8 mouse cellular contexts compared by ENCODE assay signal in the genomic region with DNA sequence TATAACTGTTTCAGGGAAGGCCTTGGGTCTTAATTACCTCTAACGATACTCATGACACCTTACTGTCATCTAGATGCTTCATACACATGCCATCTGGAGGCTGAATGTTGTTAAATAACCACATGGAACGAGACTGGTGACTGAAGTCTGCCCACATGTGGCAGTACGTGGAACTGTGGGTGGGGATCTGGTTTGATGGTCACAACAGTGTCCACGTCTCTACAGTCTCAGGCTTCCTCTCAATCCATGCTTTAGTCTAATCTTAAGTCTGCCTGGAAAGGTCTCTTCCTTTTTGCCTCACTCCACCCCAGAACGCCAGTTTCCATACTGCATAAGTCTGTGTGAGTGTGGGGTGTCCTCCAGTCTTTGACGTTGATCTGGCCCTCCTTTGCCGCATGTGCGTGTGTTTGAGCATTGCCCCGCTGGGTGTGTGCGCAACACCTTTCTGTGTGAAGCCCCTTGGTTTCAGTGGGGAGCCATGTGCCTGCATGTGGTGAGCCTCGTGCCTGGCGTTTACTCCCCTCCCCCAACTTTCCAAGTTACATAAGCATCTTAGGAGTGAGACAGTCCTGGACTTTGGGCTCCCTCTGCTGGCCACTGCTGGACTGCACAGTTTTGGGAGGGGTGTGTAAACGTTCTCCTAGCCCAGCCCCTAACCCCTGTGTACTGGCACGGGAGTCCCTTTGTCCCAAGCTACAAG. TPM values are rescaled to one million over a fixed set of nuclear protein-coding genes. Genes with fewer than 3 reads are reported as not detected.
DNase-seq lines count a peak whose midpoint lies in the region; ATAC-seq and TF ChIP-seq lines count a peak whose summit lies in the region.

No protein-coding gene starts in this region.

- H3K4me3 ChIP-seq in brown adipose tissue, adult 24 weeks (ENCODE audit: insufficient read depth, low read depth, low read length), result peak overlapping the region; percentile 49
- H3K4me3 ChIP-seq in heart, embryonic 13.5 days, result peak overlapping the region; percentile 47
- H3K4me3 ChIP-seq in kidney, postnatal 0 days (replicated peaks; ENCODE audit: low read depth, low read length), result peak overlapping the region; percentile 18; the same call in 1 of the 2 replicates
- H3K4me3 ChIP-seq in liver, adult 2 months (ENCODE audit: insufficient read depth, low read depth, low read length), result peak overlapping the region; percentile 33
- H3K4me3 ChIP-seq in myocyte, result peak overlapping the region; percentile 10

- peak overlapping the region; percentile 27 for H3ac ChIP-seq in myocyte (ENCODE audit: control insufficient read depth, insufficient read length)

- H3K79me2 ChIP-seq in liver, adult 2 months (ENCODE audit: control insufficient read depth, insufficient read depth, low read length), result peaks cover 7% of the 10 kb centered on the region; the same call in 1 of the 2 replicates
- no peaks in the 10 kb centered on the region for H3K79me2 ChIP-seq in myocyte (ENCODE audit: control insufficient read depth, insufficient read depth)

- H3K4me2 ChIP-seq in heart, embryonic 13.5 days, result peak overlapping the region; percentile 80
- H3K4me2 ChIP-seq in kidney, postnatal 0 days (ENCODE audit: low read length), result peak overlapping the region; percentile 63
- peak overlapping the region; percentile 96 for H3K4me2 ChIP-seq in myocyte (ENCODE audit: low read depth)

- peak; percentile 98 for DNase-seq in kidney, postnatal 0 days (ENCODE audit: low spot score)
- peak; percentile 76 for DNase-seq in liver, adult 2 months (ENCODE audit: extremely low read depth, low read depth, low spot score)
- peak; percentile 84 to 94 for DNase-seq in spleen, postnatal 4 days (ENCODE audit: low spot score in 2 of 2)

- no peaks in the 10 kb centered on the region for H3K36me3 ChIP-seq in heart, embryonic 13.5 days
- H3K36me3 ChIP-seq in kidney, postnatal 0 days (ENCODE audit: insufficient read depth, low read length), result no peaks in the 10 kb centered on the region
- no peaks in the 10 kb centered on the region for H3K36me3 ChIP-seq in liver, adult 2 months (ENCODE audit: control insufficient read depth, insufficient read depth, low read length)
- H3K36me3 ChIP-seq in myocyte (ENCODE audit: control insufficient read depth, insufficient read depth), result no peaks in the 10 kb centered on the region

- peak; percentile 96 for TF ChIP-seq CTCF in kidney, postnatal 0 days (IDR thresholded peaks at IDR 0.05; ENCODE audit: low read depth)
- peak; percentile 93 for TF ChIP-seq CTCF in liver, adult 2 months (IDR thresholded peaks at IDR 0.05; ENCODE audit: low read depth, low read length)

- TF ChIP-seq POLR2A in liver, adult 2 months (IDR thresholded peaks at IDR 0.05; ENCODE audit: extremely low read depth, insufficient read depth, low read length), result no peak
- peak; percentile 39 for TF ChIP-seq POLR2A in myocyte (IDR thresholded peaks at IDR 0.05; ENCODE audit: insufficient read length, low read depth)

- peak; percentile 56 for ATAC-seq in CD4-positive, CD25-positive, alpha-beta regulatory T cell, adult 4 months
- ATAC-seq in erythroid progenitor cell, adult 5-6 weeks (replicated peaks; ENCODE audit: low FRiP score, poor library complexity, severe bottlenecking), result peak; percentile 60
- peak; percentile 52; the same call in 1 of the 2 replicates for ATAC-seq in heart, embryonic 13.5 days (ENCODE audit: extremely low read depth, insufficient number of reproducible peaks, low FRiP score, low TSS enrichment)
- peak; percentile 80 for ATAC-seq in kidney, postnatal 0 days (replicated peaks; ENCODE audit: low FRiP score, low read depth)

- 2% methylated on average over 14 of the region's 14 CpGs for WGBS in heart, embryonic 13.5 days
- WGBS in kidney, postnatal 0 days, result under 1% methylated on average over 14 of the region's 14 CpGs
- under 1% methylated on average over 14 of the region's 14 CpGs for WGBS in liver, adult 2 months

- H3K9me3 ChIP-seq in heart, embryonic 13.5 days, result no peaks in the 10 kb centered on the region
- no peaks in the 10 kb centered on the region for H3K9me3 ChIP-seq in kidney, postnatal 0 days (replicated peaks; ENCODE audit: low read length)

- 0 out of 2 replicates have a peak, but pooled peaks cover 6% of the 10 kb centered on the region for H3K27me3 ChIP-seq in heart, embryonic 13.5 days (replicated peaks)
- H3K27me3 ChIP-seq in kidney, postnatal 0 days (ENCODE audit: insufficient read depth, low read length), result no peaks in the 10 kb centered on the region
- H3K27me3 ChIP-seq in liver, adult 2 months (ENCODE audit: control insufficient read depth, insufficient read depth, low read length), result no peaks in the 10 kb centered on the region
- H3K27me3 ChIP-seq in myocyte (ENCODE audit: control insufficient read depth, insufficient read depth, insufficient read length), result no peaks in the 10 kb centered on the region

- H3K27ac ChIP-seq in brown adipose tissue, adult 24 weeks (replicated peaks; ENCODE audit: low read depth, low read length), result peak overlapping the region; percentile 94
- peak overlapping the region; percentile 89 for H3K27ac ChIP-seq in heart, embryonic 13.5 days (replicated peaks)
- peak overlapping the region; percentile 82 for H3K27ac ChIP-seq in kidney, postnatal 0 days
- peak overlapping the region; percentile 89 for H3K27ac ChIP-seq in liver, adult 2 months (replicated peaks; ENCODE audit: insufficient read depth, low read depth, low read length)

- H3K9ac ChIP-seq in heart, embryonic 13.5 days, result peak overlapping the region; percentile 81
- peak overlapping the region; percentile 58; the same call in 1 of the 2 replicates for H3K9ac ChIP-seq in kidney, postnatal 0 days (ENCODE audit: low read depth, low read length)
- H3K9ac ChIP-seq in liver, adult 2 months (ENCODE audit: low read depth, low read length), result peak overlapping the region; percentile 77

- H3K4me1 ChIP-seq in brown adipose tissue, adult 24 weeks (ENCODE audit: control insufficient read depth, insufficient read depth, insufficient read length, low read length), result 0 out of 2 replicates have a peak, but pooled peaks cover 7% of the 10 kb centered on the region
- H3K4me1 ChIP-seq in heart, embryonic 13.5 days, result peaks cover 28% of the 10 kb centered on the region
- H3K4me1 ChIP-seq in kidney, postnatal 0 days (replicated peaks; ENCODE audit: insufficient read depth, low read length), result 0 out of 2 replicates have a peak, but pooled peaks cover 13% of the 10 kb centered on the region
- H3K4me1 ChIP-seq in liver, adult 2 months (ENCODE audit: control insufficient read depth, insufficient read depth, low read length), result peaks cover 19% of the 10 kb centered on the region

RNA-seq across cellular contexts. Expression of a gene that starts 12.0 kb away (rescaled TPM):
- under 1 TPM; 0.33 to 0.42 TPM for polyA plus RNA-seq in CD4-positive, CD25-positive, alpha-beta regulatory T cell, adult 4 months (2017; shearing (Covaris generic))
- polyA plus RNA-seq in brown adipose tissue, adult 24 weeks (2012; ENCODE audit: insufficient read depth, insufficient read length, missing spikeins), result 428 and 499 TPM in 2 replicates
- total RNA-seq in erythroid progenitor cell, adult 5-6 weeks (2015; ENCODE audit: low replicate concordance), result not detected in 2 replicates
- total RNA-seq in erythroid progenitor cell, adult 5-6 weeks (2017; ENCODE audit: low replicate concordance), result not detected in 2 replicates
- 17.0 and 20.8 TPM in 2 replicates for polyA plus RNA-seq in heart, embryonic 13.5 days (2015; fragmentation: Nextera tagmentation; extraction: Ambion mirVana)
- 1.6 and 2.0 TPM in 2 replicates for polyA plus RNA-seq in kidney, postnatal 0 days (2015; fragmentation: Nextera tagmentation; extraction: Ambion mirVana)
- 0.92 and 0.94 TPM in 2 replicates for total RNA-seq in liver, adult 2 months (2014; rRNA removed)
- 0.37 and 0.59 TPM in 2 replicates for polyA plus RNA-seq in liver, adult 2 months (2012; rRNA removed)
- polyA plus RNA-seq in myocyte (2012; fragmentation: generic; extraction: Trizol), result 92.9 TPM

RNA-seq across cellular contexts. Expression of a gene that starts 19.3 kb away (rescaled TPM):
- not detected for polyA plus RNA-seq in CD4-positive, CD25-positive, alpha-beta regulatory T cell, adult 4 months (2017; shearing (Covaris generic))
- not detected in 2 replicates for polyA plus RNA-seq in brown adipose tissue, adult 24 weeks (2012; ENCODE audit: insufficient read depth, insufficient read length, missing spikeins)
- not detected in 2 replicates for total RNA-seq in erythroid progenitor cell, adult 5-6 weeks (2015; ENCODE audit: low replicate concordance)
- total RNA-seq in erythroid progenitor cell, adult 5-6 weeks (2017; ENCODE audit: low replicate concordance), result 2.5 TPM in 1 of 2 replicates, not detected in the other
- not detected in 2 replicates for polyA plus RNA-seq in heart, embryonic 13.5 days (2015; fragmentation: Nextera tagmentation; extraction: Ambion mirVana)
- polyA plus RNA-seq in kidney, postnatal 0 days (2015; fragmentation: Nextera tagmentation; extraction: Ambion mirVana), result 0.03 and 0.06 TPM in 2 replicates
- 0.09 and 0.20 TPM in 2 replicates for total RNA-seq in liver, adult 2 months (2014; rRNA removed)
- 0.02 and 0.09 TPM in 2 replicates for polyA plus RNA-seq in liver, adult 2 months (2012; rRNA removed)
- 0.01 TPM for polyA plus RNA-seq in myocyte (2012; fragmentation: generic; extraction: Trizol)

RNA-seq across cellular contexts. Expression of a gene that starts 31.2 kb away (rescaled TPM):
- not detected for polyA plus RNA-seq in CD4-positive, CD25-positive, alpha-beta regulatory T cell, adult 4 months (2017; shearing (Covaris generic))
- polyA plus RNA-seq in brown adipose tissue, adult 24 weeks (2012; ENCODE audit: insufficient read depth, insufficient read length, missing spikeins), result not detected in 2 replicates
- total RNA-seq in erythroid progenitor cell, adult 5-6 weeks (2015; ENCODE audit: low replicate concordance), result 8.8 and 13.0 TPM in 2 replicates
- 1.5 and 1.9 TPM in 2 replicates for total RNA-seq in erythroid progenitor cell, adult 5-6 weeks (2017; ENCODE audit: low replicate concordance)
- 0.04 TPM in 1 of 2 replicates, not detected in the other for polyA plus RNA-seq in heart, embryonic 13.5 days (2015; fragmentation: Nextera tagmentation; extraction: Ambion mirVana)
- polyA plus RNA-seq in kidney, postnatal 0 days (2015; fragmentation: Nextera tagmentation; extraction: Ambion mirVana), result 3.3 and 4.2 TPM in 2 replicates
- 0.37 and 0.47 TPM in 2 replicates for total RNA-seq in liver, adult 2 months (2014; rRNA removed)
- 0.34 and 0.39 TPM in 2 replicates for polyA plus RNA-seq in liver, adult 2 months (2012; rRNA removed)
- polyA plus RNA-seq in myocyte (2012; fragmentation: generic; extraction: Trizol), result not detected

RNA-seq across cellular contexts. Expression of a gene that starts 48.4 kb away (rescaled TPM):
- 1 to 10 TPM; 3.8 to 5.5 TPM for polyA plus RNA-seq in CD4-positive, CD25-positive, alpha-beta regulatory T cell, adult 4 months (2017; shearing (Covaris generic))
- polyA plus RNA-seq in brown adipose tissue, adult 24 weeks (2012; ENCODE audit: insufficient read depth, insufficient read length, missing spikeins), result 4.3 and 10.5 TPM in 2 replicates
- 14.4 and 15.1 TPM in 2 replicates for total RNA-seq in erythroid progenitor cell, adult 5-6 weeks (2015; ENCODE audit: low replicate concordance)
- total RNA-seq in erythroid progenitor cell, adult 5-6 weeks (2017; ENCODE audit: low replicate concordance), result 3.1 and 3.3 TPM in 2 replicates
- polyA plus RNA-seq in heart, embryonic 13.5 days (2015; fragmentation: Nextera tagmentation; extraction: Ambion mirVana), result 27.8 and 31.6 TPM in 2 replicates
- polyA plus RNA-seq in kidney, postnatal 0 days (2015; fragmentation: Nextera tagmentation; extraction: Ambion mirVana), result 39.0 and 43.0 TPM in 2 replicates
- 3.6 and 9.7 TPM in 2 replicates for total RNA-seq in liver, adult 2 months (2014; rRNA removed)
- polyA plus RNA-seq in liver, adult 2 months (2012; rRNA removed), result 15.3 and 26.3 TPM in 2 replicates
- polyA plus RNA-seq in myocyte (2012; fragmentation: generic; extraction: Trizol), result 79.7 TPM

RNA-seq across cellular contexts. Expression of a gene that starts 51.6 kb away (rescaled TPM):
- not detected for polyA plus RNA-seq in CD4-positive, CD25-positive, alpha-beta regulatory T cell, adult 4 months (2017; shearing (Covaris generic))
- not detected in 2 replicates for polyA plus RNA-seq in brown adipose tissue, adult 24 weeks (2012; ENCODE audit: insufficient read depth, insufficient read length, missing spikeins)
- not detected in 2 replicates for total RNA-seq in erythroid progenitor cell, adult 5-6 weeks (2015; ENCODE audit: low replicate concordance)
- not detected in 2 replicates for total RNA-seq in erythroid progenitor cell, adult 5-6 weeks (2017; ENCODE audit: low replicate concordance)
- 0.21 and 0.52 TPM in 2 replicates for polyA plus RNA-seq in heart, embryonic 13.5 days (2015; fragmentation: Nextera tagmentation; extraction: Ambion mirVana)
- not detected in 2 replicates for polyA plus RNA-seq in kidney, postnatal 0 days (2015; fragmentation: Nextera tagmentation; extraction: Ambion mirVana)
- total RNA-seq in liver, adult 2 months (2014; rRNA removed), result 0.07 and 0.09 TPM in 2 replicates
- polyA plus RNA-seq in liver, adult 2 months (2012; rRNA removed), result 0.02 TPM in 1 of 2 replicates, not detected in the other
- polyA plus RNA-seq in myocyte (2012; fragmentation: generic; extraction: Trizol), result 0.06 TPM

Comparison
In these comparisons a context has a peak if more than half of its experiments do, and no peak if none do; other contexts are left out.
1. Peak in every context shown above with its lines: DNase-seq, ATAC-seq, H3K4me3 ChIP-seq and H3K27ac ChIP-seq.